Mouse (Mus musculus) right cerebral cortex, postnatal 25 days (tissue): Measurements from ENCODE around the gene Sprr2j-ps.

Source experiments
- DNase-seq: peaks from one replicate; pipeline ENCODE4 v3.0.0; 2022

Gene Sprr2j-ps

GRCm38 (mm10) chr3:92417782-92418181, at the start of gene Sprr2j-ps:
TSS of gene Sprr2j-ps (plus strand) at chr3:92418082.
- DNase-seq, result no peak

GRCm38 (mm10) chr3:92373613-92374012, 44.3 kb upstream of the Sprr2j-ps start:
- DNase-seq, result no peak

- DNase-seq, result no peak
These were observed 32.5 kb upstream of the Sprr2j-ps start, which contains the start of gene Sprr2h for GRCm38 (mm10) chr3:92385385-92385784. TSS of gene Sprr2h (plus strand) at chr3:92385685.

GRCm38 (mm10) chr3:92394301-92394700, 23.6 kb upstream of the Sprr2j-ps start:
- no peak for DNase-seq

- DNase-seq, result no peak
These were observed 10.2 kb upstream of the Sprr2j-ps start, which contains the start of gene Sprr2i for GRCm38 (mm10) chr3:92407691-92408090. TSS of gene Sprr2i (plus strand) at chr3:92407991.

GRCm38 (mm10) chr3:92429323-92429722, 11.4 kb downstream of the Sprr2j-ps start, which contains the start of gene Gm9774:
TSS of gene Gm9774 (minus strand) at chr3:92429423.
- DNase-seq, result no peak

- no peak for DNase-seq
These were observed 14.4 kb downstream of the Sprr2j-ps start, which contains the start of gene Sprr2k for GRCm38 (mm10) chr3:92432282-92432681. TSS of gene Sprr2k (plus strand) at chr3:92432582.

- DNase-seq, result no peak
These were observed 20.8 kb downstream of the Sprr2j-ps start, which contains the start of gene Sprr1b for GRCm38 (mm10) chr3:92438689-92439088. TSS of gene Sprr1b (minus strand) at chr3:92438789.

GRCm38 (mm10) chr3:92440177-92440576, 22.3 kb downstream of the Sprr2j-ps start:
- no peak for DNase-seq

GRCm38 (mm10) chr3:92455151-92455550, 37.3 kb downstream of the Sprr2j-ps start:
- no peak for DNase-seq

- DNase-seq, result no peak
These were observed 40.7 kb downstream of the Sprr2j-ps start, which contains the start of gene Sprr3 for GRCm38 (mm10) chr3:92458620-92459019. TSS of gene Sprr3 (minus strand) at chr3:92458720.

GRCm38 (mm10) chr3:92466576-92466975, 48.7 kb downstream of the Sprr2j-ps start:
- DNase-seq, result no peak

- no peak for DNase-seq
These were observed 49.5 kb downstream of the Sprr2j-ps start for GRCm38 (mm10) chr3:92467424-92467823.
